Mouse (Mus musculus) adrenal gland, adult 2 months (tissue): ENCODE results near the gene Pip4k2b. TPM values are rescaled to one million over a fixed set of nuclear protein-coding genes. Genes with fewer than 3 reads are reported as not detected.
"Not testable (repeated sequence)": the region's sequence is repeated elsewhere in the genome, so short reads cannot be mapped to it uniquely, and the experiment has no call there.

Experiments used
- DNase-seq: peaks from one replicate; pipeline ENCODE4 v3.0.0; 2021
- polyA plus RNA-seq: library from polyadenylated mRNA; depleted of rRNA; stranded (reverse); fragments of >200 nt; gene quantifications from 2 replicates; pipeline ENCODE4 v1.2.3, GENCODE M21; 2012
- total RNA-seq, 2 experiments: library from RNA; stranded (reverse); gene quantifications; 2 replicates each; pipeline ENCODE4 v1.2.3; 2021

The Pip4k2b gene
- total and polyA plus RNA-seq, 3 experiments: 14.7 to 27.2 (median 26.9) TPM

DNA sequence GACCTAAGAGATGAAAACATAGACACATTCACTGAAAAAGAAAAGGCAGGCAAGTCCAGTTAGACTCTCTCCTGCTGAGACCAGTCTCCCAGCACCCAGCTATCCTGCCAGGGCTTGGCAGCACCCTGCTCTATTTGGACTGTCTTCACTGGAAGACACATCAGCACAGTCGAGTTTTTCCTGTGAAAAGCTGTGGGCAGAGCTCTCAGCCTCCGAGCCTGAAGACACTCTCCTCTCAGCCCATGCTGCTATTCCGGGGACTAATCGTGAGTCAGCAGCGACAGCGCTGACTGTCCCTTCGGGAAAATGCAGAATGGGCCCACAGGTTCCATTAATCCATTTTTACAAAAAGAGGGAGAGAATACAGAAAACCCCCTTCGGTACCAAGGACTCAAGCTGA lies 8.8 kb upstream of the Pip4k2b start:
- DNase-seq: no peak

- peak; percentile 71 for DNase-seq
Observed at GRCm38 (mm10) chr11:97748496-97748895, 4.0 kb upstream of the Pip4k2b start.

DNA sequence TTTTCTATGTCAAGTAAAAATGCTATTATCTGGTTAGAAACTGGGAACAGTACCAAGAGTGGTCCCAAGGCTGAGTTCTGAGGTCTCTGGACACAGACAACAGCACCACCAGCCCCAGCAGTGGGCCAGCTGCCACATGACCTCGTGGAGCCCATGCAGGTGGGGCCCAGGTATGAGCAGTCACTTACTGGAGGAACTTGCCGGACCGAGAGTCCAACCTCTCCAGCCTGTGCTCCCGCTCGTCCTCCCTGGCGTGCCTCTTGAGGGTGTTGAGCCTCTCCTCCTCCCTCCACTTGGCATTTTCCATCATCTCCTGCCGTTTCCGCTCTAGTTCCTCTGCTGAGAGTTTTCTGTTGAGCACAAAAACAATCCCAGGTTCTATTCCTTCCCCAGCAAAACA lies 3.3 kb upstream of the Pip4k2b start:
- peak; percentile 47 for DNase-seq

- DNase-seq: no peak
Observed at GRCm38 (mm10) chr11:97745331-97745721, 822 bp upstream of the Pip4k2b start.

DNA sequence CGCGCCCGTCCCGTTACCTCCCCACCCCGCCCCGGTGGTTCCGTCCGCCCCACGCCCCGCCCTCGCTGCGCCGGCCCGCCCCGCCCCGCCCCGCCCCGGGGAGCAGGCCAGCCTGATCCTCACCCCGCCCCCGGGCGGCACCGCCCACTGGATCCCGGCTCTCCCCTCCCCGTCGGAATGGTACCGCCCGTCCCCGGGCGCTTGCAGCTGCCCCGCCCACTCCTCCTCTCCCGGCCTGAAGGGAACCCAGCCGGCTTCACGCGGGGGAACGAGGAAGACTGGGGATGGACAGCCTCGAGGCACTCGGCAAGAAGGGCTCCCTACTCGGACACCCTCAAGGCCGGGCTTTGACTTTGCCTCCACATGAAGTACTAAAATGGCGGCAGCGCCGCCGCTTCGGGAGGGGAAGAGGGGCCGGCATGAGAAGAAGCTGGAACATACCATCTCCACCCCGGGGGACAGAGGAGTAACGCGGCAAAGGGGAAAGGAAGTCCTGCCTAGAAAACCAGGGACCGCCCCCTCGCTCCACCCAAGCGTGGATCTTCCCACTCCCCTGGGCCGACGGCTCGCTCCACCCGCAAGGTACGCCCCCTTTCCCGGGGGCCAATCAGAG lies 320 bp upstream of the Pip4k2b start:
- DNase-seq: peak; percentile 99

DNA sequence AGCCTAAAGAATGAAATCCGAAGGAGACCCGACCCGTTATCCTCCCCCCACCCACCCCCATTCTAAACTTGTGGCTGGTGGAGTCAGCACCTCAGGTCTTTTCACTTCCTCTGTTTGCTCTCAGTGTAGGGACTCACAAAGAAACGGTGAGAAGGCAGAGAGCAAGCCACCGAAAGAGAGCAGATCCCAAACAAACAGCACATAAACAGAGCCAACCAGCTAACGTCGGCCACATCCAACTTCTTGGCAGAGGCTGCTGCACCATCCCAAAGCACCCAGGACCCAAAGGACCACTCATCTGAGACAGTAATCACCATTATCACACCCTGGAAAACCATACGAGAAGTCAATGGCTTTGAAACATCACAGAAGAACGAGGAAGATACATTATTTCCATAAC lies 1.1 kb downstream of the Pip4k2b start:
- no peak for DNase-seq

GRCm38 (mm10) chr11:97742591-97742990 lies 1.9 kb downstream of the Pip4k2b start:
- no peak for DNase-seq

DNA sequence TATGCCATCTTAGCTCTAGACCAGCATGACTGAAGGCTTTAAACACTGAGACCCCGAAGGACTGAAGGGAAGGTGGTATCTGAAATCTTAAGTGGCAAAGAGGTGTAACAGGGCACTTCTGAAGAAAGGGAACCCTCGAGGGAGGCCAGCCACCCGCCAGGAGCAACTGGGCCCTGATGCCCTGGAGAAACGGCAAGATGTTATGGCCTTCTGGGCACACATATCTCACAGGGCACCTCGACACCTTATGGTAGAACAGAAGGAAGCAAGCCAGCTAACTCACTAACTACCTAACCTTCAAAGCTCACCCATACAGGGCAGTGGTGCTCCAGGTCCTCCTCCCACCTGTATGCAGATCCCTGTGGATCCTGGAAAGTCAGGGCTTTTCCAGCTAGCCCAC lies 2.3 kb downstream of the Pip4k2b start:
- no peak for DNase-seq

DNA sequence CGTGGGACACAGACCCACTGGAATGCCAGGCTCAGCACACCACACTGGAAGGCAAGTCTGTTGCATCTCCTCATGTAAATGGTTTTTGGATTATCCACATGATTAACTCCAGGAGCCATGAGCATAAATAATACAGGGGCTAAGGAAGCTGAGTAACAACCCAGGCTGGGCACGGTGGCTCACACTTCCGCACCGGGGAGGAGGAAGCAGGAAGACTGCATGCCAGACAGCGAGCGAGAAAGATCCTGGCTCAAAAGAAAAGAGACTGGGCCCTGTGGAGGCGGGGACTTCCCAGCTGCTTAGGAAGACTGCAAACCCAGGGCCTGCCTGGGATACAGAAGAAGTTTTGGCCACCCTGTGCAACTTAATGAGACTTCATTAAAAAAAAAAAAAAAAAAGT lies 4.3 kb downstream of the Pip4k2b start:
- peak; percentile 52 for DNase-seq

- no peak for DNase-seq
Observed at GRCm38 (mm10) chr11:97739155-97739554, 5.3 kb downstream of the Pip4k2b start.

- no peak for DNase-seq
Observed at GRCm38 (mm10) chr11:97738703-97739102, 5.8 kb downstream of the Pip4k2b start.

DNA sequence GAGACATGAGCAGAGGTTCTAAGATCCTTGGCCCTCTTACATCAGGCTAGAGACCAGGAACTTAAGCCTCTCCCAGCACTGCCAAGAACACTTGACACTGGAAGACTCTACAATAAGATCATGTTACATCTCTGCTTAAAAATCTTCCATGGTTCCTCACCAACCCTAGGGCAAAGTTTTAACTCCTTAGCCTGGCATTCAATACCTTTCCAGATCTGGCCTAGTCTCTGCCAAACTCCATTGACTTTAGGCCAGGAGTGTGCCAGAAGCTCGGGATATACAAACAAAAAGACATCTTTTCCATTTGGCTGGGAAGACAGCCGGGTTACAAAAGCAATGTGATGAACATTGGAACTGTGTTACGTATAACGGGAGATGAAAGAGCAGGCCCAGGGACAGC lies 6.9 kb downstream of the Pip4k2b start:
- no peak for DNase-seq

DNA sequence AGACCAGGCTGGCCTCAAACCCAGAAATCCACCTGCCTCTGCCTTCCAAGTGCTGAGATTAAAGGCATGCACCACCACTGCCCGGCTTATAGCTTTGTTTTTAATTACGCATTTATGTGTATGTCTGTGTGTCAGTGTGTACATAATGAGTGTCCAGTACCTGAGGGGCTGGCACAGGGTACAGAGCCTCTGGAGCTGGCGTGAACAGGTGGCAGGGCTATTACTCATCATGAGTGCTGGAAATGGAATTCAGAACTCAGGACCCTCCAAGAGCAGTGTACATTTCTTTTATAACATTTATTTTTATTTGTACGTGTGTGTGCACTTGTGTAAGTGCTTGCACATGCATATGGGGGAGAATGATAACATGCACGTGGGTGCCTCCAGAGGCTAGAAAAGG lies 7.9 kb downstream of the Pip4k2b start:
- no peak for DNase-seq

DNA sequence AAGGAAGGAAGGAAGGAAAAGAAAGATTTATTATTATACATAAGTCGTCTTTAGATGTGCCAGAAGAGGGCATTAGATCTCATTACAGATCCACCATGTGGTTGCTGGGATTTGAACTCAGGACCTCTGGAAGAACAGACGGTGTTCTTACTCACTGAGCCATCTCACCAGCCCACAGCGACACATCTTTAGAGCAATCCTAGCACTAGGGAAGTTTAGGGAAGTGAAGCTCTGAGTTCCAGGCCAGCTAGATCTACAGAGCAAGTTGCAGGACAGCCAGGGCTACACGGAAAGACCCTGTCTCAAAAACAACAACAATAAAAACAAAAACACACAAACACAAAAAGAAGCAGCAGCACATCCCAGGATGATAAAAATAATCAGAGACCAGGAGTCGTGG lies 9.7 kb downstream of the Pip4k2b start:
- not testable (repeated sequence) for DNase-seq

DNA sequence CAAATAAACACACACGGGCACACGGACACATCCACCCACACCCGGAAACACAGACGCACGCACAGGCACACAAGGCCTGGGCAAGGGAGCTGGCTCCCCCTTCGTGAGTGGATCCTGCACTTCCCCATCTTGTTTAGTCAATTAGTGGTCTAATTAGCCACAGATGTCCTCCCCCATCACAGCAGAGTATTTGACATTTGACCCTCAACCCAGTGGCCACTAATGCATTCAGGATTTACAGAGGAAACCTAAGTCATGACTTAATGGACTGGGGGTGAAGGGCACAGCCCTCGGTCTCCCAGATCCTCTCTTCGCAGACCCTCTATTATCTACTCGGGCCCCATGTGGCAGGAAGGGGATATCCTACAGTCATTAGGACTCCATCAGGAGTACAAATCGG lies 10.8 kb downstream of the Pip4k2b start:
- no peak for DNase-seq

GRCm38 (mm10) chr11:97728730-97729129 lies 15.8 kb downstream of the Pip4k2b start:
- DNase-seq: no peak

- DNase-seq: no peak
Observed at GRCm38 (mm10) chr11:97728311-97728710, 16.2 kb downstream of the Pip4k2b start.

DNA sequence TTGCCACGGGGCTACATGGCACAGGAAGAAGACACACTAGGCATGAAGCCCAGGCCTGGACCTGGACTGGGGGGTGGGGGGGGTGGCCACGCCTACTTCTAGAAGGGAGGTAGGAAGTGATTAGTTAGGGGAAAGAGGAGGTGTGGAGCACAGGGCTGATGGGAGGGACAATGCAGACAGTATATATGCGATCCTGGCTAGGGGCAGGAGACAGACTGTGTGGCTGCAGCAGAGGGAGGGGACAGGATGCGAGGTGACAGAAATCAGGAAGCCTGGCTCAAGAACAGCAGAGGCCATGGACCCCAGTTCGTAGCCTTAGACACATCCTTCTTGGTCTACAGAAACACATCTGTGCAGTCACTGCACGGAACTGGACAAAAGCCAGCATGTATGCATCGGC lies 20.8 kb downstream of the Pip4k2b start:
- DNase-seq: no peak

DNA sequence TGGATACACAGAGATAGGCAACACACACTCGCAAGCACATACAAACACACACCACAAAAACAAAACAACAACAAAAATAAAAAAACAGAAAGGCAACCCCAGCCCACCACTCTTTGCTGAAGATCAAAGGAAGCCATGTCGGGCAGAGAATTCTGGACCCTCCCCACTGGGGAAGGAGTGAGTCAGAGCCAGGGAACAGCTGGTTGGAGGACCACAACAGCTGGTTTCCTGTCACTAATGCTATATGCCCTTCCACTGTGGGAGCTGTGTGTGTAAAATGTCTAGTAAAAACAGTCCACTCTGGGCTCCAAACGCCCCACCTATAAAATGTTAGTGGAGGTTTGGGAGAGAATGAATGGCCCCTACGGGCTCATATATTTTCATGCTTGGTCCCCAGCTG lies 23.2 kb downstream of the Pip4k2b start:
- no peak for DNase-seq

DNA sequence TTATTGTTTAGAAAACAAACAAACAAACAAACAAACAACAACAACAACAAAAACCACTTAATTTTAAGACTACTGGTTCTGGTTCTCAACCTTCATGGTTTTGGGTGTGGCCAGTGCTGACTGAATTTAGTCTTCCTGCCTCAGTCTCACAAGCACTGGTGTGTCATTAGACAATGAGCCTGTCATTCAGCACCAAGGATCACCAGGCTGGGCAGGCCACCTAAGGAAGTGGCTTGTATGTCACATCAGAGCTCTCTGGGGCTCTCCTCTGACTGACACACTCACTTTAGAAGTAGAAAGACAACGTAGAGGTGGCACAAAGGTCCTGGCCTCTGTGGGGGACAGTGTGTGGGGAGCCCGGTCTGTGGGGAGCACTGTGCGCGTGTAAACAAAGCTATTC lies 25.5 kb downstream of the Pip4k2b start:
- no peak for DNase-seq

- DNase-seq: no peak
Observed at GRCm38 (mm10) chr11:97718281-97718860, 26.1 kb downstream of the Pip4k2b start.

DNA sequence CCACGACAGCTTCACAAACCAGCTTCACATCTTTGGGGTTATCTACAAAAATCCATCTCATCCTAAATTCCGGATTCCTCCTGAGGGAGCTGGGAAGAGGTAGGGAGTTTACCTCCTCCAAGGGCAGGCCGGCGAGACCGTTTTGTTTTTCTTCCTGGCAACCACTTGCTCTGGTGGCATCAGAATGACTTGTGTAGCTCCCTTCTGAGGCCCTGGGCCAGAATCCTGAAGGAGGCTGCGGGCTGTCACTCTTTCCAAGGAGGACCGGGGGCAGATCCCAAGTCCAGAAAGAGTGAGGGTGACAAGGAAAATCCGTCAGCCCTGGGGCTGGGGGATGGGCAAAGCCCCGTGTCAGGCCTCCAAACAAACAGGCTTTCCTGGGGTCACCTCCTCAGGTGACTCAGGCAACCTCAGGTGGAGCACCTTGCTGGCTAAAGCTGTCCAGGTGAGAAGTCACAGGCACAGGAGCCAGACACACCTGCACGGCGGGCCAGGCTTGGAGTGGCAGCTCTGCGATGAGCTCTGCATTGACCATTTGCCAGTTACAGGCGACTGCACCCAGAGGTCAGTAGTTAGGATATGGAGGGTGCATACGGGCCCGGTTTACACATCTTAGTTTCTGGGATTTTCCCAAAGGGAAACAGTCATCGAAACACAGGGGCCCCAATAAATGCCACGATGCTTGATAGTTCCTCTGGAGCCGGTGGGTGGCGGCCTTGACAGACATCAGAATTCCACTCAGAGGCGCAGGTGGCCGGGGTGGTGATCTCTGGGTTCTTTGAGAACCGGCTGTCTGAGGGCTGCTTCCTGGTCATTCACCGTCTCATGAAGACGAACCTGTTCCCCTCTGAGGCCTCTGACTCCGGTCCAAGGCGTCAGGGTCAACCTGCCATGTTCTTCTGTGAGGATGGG lies 26.9 kb downstream of the Pip4k2b start:
- no peak for DNase-seq

GRCm38 (mm10) chr11:97716021-97716420 lies 28.5 kb downstream of the Pip4k2b start:
- no peak for DNase-seq
